Mouse (Mus musculus): ENCODE data around the gene 4930579F01Rik.

The 4930579F01Rik gene

DNA sequence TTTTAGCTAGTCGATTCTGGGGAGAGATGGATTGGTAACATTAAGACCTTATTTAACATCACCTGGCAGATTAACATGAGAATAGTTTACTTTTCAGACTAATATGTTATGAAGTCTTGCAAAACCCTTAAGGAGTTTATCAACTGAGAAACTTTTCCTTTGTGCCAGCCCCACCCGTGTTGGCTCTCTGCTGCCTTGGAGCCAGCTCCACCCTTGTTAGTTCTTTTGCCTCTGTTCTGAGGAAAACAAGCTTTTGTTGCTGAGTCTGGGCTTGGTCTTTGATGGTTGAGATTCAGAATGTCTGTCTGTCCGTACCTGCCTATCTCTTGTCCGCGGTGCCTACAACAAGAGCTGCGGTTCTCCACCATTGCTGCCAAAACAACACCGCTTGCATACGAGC is 22.5 kb upstream of the 4930579F01Rik start:
- no peak for DNase-seq (ENCODE audit: extremely low spot score, low read depth, low spot score)

DNA sequence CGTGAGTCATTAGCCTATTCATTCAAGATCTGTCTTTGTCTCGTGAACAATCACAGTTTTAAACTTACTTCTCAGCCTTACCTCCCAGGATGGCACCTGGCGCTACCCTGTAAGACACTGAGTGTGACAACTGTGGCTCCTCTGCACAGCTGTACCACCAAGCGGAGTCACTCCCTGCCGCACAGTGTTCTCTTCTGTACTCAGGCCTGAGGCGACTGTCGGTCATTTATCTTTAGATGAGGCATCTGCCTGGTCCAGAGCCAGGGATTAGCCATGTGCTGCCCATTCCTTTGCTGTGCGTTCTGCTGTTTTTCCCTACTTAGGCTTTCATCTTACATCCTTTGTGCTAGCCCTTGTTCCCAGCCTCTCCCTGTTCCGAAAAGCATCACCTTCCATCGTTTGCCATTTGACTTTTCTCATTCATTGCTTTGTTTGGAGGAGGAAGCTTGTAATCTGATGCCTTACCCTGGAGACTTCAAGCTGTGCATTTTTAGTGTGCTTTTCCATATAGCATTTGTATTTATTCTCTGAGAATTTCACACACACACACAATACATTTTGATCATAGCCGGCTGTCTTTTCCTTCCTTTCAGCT is 21.9 kb upstream of the 4930579F01Rik start:
- no peak for DNase-seq (ENCODE audit: extremely low spot score, low read depth, low spot score)

DNA sequence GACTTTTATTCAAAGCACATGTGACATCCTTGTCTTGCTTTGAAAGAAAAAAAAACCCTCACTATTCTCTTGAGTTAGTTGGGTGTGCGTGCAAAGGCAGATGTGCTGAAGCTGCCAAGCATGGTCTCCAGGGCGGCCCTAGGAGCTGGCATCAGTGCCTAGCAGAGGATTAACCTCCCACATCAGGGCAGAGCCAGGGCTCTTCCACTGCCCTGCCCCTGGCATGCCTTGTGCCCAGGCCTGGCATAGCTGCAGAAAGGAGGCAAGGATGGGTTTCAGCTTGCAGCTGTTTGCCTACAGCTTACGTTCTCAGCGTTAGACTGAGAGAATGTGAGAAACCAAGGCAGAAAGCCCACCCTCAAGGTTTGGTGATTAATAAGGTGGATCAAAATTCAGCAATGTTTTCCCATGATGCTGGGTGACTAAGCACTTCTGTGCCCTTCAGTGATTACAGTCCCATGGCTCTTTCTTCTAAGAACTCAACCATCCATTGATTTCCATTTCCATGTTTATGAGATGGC is 18.9 kb upstream of the 4930579F01Rik start:
- DNase-seq (ENCODE audit: extremely low spot score, low read depth, low spot score): no peak

DNA sequence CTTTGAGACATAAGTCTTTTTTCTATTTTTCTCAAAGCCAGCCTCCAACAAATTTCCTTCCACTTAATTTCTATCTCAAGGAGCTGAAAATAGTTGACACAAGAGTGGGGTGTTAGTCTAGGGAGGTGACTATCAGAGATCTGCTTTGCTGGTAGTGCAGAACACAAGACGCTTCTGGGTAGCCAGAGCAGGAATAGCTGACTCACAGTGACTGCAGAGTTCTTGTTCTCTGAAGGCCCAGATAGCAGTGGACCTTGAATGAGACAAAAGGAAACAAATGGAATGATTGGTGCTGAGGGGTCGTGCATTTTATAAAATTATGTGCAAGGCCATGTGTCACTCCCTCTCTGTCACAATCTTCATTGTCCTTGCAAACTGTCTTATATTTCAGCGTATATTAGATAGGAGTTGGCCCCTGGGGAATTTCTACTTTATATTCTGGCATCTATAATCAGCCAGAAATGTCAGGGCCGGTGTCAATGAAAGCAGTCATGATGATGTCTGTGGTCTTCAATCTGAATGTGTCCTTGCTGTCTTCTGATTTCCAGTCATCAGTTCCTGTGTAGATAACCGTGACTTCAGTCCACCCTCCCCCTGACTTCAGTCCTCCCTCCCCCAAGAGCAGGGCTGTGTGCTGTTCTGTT is 16.9 kb upstream of the 4930579F01Rik start:
- DNase-seq (ENCODE audit: extremely low spot score, low read depth, low spot score): no peak

DNA sequence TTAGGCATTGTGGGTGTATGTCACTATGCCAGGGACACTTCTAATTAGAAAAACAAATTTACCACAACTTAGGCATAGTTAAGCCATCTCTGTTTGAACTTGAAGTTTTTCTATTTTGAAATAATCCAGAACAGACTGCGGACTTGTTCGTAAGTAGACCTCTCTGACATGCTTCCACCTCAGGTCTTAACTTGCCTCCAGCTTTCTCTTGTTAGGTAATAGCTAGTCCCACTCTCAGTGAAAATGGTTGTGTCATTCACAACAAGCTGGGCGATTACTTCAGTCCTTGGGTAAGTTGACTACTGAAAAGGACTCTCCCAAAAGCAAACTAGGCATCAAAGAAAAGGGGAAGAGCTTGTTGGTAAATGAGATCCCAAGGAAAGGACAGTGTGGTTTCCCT is 15.2 kb upstream of the 4930579F01Rik start:
- no peak for DNase-seq (ENCODE audit: extremely low spot score, low read depth, low spot score)

DNA sequence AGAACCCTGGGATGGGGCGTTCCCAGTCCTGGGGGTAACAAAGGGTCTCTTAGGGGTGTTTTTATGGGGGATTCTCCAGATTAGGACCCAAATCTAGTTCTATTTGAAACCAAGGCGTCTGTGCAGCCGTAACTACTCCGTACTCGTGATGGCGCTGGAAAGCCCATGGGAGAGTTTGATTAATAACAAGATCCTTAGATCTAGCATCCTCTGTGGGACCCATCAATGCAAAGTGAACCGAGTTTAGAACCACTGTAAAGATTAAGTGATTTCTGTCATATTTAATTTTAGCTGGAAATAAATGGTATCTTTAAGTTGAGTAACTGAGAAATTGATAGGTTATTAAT is 5.1 kb upstream of the 4930579F01Rik start:
- no peak for DNase-seq (ENCODE audit: extremely low spot score, low read depth, low spot score)

DNA sequence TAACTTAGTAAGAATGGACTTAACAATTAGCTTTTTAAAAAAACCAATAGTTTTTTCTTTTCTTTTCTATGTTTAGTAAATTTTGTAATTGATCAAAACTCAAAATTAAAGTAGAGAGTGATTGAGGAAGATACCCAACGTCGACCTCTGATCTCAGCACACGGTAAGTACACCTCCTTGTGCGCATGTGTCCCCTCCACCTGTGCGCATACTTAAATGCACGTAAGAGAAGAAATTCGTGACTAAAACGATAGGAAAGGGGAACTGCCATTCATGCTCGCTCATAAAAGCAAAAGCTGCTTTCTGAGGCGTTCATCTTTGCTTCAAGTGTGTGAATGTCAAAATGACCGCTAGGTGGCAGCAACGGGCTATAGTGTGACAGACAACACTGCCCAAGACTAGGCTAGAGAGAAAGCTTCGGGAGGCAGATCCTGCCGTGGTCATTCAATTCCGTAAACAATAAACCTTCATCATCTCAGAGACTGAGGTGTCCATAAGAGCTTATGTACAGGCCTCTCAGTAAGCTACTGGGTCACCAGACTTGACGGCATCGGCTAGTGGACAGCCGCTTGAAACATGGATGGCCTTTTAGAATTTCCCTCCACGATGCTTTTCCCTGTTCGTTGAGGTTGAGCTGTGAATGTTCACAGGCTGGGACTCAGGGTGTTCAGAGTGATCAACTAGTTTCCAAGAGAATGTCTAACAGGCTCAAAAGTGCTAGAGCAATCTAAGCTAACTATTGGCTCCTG is 4.5 kb upstream of the 4930579F01Rik start:
- peak; percentile 92 for DNase-seq (ENCODE audit: extremely low spot score, low read depth, low spot score)

DNA sequence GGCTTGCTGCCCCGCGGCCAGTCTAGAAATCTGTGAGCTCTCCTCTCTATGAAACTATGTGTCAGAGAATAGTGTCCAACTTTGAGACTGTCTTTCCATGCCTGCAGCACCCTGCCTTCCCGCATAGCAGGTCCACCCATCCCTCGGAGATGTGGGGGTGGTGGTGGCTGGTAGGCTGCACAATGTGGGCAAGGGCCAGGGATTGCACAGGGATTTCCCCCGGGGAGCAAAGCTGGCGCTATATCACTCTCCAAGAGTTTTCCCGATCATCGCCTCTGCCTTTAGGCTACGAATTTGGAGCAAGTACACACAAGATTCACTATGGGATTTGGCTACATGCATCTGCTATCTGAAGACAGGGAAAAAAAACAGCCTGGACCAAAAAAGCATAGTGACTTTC is 3.9 kb upstream of the 4930579F01Rik start:
- DNase-seq (ENCODE audit: extremely low spot score, low read depth, low spot score): no peak

DNA sequence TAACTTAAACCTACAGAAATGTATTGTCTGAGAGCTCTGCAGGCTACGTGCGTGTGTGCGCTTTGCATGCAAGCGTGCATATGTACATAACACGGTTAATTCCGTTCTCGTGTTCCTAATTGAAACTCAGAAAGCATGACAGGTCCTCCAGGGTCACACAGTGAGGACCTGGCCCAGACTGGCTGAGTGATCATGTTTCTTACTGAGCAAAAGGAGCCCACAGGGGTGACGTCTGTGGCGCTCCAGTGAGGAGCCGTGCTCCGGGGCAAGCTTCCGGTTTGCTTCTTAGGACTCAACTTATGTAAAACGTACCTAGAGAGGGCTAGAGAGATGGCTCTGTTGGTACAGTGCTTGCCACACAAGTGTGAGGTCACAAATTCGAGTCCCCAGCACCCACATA is 3.5 kb upstream of the 4930579F01Rik start:
- no peak for DNase-seq (ENCODE audit: extremely low spot score, low read depth, low spot score)

DNA sequence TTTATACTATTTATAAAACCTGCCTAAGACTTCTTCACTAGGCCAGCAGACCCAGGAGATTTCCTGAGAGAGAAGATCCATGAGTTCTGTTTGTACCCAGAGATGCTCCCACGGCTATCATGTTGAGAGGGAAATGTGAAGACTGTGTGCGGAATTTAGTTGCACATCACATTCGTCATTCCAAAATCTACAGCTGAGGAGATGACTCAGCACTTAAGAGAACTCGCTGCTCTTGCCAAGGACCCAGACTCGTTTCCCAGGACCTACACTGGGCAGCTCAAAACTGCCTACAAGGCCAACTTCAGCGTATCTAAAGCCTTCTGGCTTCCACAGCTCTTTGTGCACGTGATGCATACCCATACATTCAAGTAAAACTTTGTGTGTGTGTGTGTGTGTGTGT is 1.4 kb downstream of the 4930579F01Rik start:
- no peak for DNase-seq (ENCODE audit: extremely low spot score, low read depth, low spot score)

DNA sequence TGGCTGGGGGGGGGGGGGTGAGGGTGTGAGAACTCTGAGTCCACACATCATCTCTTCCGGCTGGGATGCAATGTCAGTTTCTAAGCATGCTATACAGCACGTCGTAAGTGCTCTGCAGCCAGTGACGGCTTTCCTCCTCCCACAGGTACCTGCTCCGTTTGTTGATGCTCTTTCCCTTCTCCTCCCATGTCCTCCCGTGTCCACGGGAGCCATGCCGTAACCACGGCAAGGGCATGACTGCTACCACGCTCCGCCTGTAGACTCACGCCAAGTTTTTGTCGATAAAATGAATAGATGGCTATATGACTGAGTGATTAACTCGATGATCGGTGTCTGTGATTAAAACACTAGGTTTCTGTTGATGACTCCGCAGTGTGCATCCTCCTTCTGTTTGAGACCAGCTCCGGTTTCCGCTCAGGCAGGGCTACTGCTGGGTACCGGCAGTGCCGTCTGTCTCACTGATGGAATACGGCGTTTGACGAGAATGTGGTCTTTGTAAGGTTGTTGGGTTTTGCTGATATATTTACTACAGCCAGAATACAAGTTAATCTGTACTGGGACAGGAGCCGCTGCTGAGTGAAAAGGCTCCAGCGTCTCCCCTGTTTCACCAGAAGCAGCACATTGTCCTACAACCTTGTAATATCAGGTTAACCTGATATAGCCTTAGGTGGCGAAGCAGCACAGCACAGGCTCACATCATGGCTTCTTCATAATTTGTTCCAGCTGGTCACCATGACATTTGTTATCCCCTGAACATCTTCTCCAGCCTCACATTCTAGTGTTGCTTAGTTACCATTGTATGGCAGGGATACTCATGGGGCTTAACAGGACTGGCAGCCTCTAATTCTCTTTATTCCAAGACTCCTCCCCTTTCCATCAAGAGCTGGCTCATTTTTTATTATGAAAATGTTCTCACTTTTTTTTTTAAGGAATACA is 7.4 kb downstream of the 4930579F01Rik start:
- no peak for DNase-seq (ENCODE audit: extremely low spot score, low read depth, low spot score)

DNA sequence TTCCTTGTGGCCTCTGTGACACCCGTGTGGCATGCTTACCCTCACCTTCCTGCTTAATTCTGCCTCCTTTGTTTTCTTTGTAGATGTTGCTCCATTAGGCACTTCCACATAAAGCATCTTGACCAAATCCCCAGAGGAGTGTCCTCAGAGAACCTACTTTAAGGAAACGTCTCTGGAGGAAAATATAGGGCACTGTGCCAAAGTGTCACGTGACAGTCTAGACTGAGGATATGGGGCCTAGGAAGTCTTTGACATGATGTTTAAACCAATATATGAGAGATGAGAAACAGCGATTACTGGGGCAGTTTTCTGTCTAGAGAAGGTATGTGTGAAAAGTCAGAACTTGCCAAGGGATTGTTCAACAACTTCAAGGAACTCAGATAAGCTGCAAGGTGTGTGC is 8.3 kb downstream of the 4930579F01Rik start:
- DNase-seq (ENCODE audit: extremely low spot score, low read depth, low spot score): no peak

DNA sequence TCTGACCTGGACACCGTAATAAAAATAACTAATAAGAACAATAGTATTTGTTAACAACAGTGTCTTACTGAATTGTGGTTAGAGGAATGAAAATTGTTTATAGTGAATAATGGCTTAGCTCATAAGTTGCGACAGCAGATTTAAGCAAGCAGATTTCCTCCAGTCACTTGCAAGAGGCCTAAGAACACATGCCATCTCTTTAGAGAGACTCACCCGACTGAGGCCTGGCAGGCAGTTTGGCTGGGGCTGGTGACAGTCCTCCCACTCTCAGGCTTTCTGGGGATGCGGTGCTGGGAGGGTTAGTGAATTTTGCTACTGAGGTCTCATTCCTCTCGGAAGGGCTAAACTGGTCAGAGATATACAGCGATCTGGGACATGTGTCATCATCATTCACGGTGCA is 10.3 kb downstream of the 4930579F01Rik start:
- no peak for DNase-seq (ENCODE audit: extremely low spot score, low read depth, low spot score)

DNA sequence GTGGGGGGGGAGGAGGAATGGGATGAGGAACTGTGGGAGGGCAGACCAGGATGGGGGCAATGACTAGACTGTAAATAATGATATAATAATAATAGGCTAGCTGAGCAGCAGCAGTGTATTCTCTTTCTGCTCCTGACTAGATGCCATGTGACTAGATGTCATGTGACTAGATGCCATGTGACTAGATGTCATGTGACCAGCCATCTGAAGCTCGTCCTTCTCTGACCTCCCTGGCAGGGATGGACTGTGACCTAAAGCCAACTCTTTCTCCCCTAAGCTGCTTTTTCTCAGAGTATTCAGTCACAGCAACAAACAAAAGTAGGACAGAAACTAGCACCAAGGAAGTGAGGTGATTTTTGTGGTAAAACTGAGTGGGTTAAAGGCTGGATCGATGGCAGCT is 11.6 kb downstream of the 4930579F01Rik start:
- no peak for DNase-seq (ENCODE audit: extremely low spot score, low read depth, low spot score)

DNA sequence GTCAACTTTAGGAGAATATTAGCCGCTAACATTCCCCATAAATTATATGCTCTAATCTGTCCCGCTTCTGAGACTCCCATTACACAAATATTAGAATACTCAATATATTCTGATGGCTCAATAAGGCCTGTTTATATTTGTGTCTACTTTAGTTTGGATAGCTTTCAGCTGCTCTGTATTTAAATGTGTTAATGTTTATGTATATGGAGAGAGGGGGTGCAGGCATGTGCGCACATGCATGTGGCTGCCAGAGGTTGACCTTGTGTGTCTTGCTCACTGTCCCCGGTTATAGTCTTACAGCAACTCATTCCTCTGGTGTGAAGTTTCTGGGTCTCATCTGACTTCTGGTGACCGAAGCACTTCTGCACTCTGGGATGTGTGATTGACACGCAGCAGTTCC is 18.1 kb downstream of the 4930579F01Rik start:
- no peak for DNase-seq (ENCODE audit: extremely low spot score, low read depth, low spot score)

DNA sequence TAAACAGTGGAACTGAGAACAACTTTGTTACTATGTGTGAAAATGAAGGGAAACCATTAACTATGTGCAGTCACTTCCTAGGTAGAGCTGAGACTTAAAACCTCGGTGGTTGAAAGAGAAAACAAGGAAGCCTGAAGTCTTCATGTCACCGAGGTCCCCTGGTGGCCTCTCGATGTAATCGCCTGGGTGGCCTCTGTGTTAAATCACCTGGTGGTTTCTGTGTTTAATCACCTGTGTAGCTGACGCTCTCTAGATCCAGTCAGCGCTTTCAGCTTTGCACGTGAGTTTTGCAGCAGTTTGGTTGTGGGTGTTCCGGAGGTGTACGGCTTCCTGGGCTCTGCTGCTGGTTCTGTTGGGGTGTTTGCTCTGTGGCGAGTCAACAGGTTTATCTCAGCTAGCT is 20.3 kb downstream of the 4930579F01Rik start:
- no peak for DNase-seq (ENCODE audit: extremely low spot score, low read depth, low spot score)

DNA sequence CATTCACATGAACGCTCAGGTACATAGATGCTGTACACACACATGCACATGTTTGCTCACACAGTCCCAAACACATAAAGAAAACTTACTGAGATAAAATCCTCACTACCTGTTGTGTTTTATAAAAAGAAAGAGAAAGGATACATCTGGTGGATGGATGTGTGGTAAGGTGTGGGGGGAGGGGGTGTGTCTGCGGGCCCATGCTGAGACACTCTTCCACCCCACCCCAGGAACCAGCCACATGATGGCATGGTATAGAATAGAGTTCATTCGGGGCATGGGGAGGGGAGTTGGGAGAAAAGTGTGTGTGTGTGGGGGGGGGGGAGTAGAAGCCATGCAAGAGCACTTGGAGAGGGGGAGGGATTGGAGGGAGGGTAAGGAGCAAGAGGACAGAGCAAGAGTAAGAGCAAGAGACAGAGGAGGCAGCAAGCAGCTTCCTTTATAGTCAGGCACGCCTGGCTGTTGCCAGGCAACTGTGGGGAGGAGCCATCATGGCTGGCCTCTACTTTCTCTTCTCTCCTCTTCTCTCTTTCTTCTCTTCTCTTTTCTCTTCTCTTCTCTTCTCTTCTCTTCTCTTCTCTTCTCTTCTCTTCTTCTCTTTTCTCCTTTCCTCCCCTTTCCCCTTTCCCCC is 31.0 kb downstream of the 4930579F01Rik start:
- no peak for DNase-seq (ENCODE audit: extremely low spot score, low read depth, low spot score)

DNA sequence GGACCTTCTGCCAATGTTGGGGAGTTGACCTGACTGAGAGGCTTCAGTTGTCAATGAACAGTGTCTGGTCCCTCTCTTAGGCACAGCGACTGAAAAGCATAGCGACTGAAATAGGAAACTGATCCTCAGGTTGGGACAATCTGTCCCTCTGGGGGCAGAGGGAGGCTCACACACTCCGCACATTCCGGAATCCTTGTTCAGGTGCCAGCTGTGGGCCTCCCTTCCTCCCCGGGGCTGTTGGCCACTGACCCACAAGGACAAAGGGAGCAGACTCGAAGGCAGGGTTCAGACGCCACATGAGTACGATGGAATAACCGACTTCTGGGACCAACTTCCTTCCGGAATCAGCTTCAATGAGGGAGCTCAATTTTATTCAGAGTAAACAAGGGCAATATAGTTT is 32.0 kb downstream of the 4930579F01Rik start:
- no peak for DNase-seq (ENCODE audit: extremely low spot score, low read depth, low spot score)

DNA sequence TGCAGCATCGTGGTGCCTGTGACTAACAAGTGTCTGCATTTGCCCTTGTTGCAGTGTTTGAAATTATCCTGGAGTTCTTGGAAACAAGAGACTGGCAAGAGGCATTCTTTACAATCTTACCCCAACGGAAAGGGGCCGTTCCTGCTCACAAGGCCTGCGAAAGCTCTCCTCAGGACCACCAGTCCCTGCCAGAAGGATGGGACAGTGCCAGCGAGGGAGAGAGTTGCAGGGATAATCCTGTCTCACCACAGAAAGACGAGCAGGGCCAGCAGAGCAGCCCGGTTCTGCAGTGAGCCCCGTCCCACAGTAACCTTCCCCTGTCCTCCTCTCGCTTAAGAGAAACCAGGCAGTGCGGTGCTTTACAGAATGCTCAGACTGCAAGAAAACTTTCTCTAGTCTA is 37.0 kb downstream of the 4930579F01Rik start:
- DNase-seq (ENCODE audit: extremely low spot score, low read depth, low spot score): no peak

DNA sequence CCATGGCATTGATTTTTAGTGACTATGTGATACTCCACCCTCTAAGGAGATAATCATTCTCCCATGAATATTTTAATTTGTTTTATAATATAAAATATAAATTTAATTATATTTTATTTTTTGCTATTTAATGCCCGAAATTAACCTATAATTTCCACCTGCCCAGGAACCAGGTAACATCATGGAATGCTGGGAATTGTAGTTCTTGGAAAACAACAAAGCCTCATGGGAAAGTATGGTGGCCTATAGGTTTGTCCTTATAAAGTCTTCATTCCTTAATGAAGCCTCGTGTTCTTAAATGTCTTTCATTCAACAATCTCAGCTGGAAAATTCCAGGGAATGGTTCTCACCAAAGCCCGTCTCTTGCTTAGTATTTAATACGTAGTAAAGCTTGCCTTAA is 38.6 kb downstream of the 4930579F01Rik start:
- DNase-seq (ENCODE audit: extremely low spot score, low read depth, low spot score): no peak

DNA sequence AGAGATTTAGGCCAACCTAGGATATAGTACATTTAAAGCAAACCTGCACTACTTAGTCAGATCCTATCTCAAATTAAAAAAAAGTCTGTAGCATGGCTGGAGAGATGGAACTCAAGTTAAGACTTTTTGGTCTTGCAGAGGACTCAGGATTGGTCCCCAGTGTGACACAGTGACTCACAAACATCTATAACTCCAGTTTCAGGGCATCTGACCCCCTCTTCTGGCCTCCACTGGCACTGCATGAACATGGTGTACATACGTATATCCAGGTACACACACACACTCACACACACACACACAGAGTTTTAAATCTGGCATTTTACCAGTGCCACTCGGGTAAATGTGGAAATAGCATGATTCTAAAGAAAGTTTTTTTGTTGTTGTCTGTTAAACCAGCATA is 44.8 kb downstream of the 4930579F01Rik start:
- no peak for DNase-seq (ENCODE audit: extremely low spot score, low read depth, low spot score)
